Mouse (Mus musculus) C2C12 (cell line): ENCODE data around the gene Ctse.

Experiments
- CTCF ChIP-seq: IDR thresholded peaks from one replicate; pipeline ENCODE4 v1.5.1; 2011; ENCODE audit not compliant: control insufficient read depth, insufficient read depth, insufficient read length
- MAX ChIP-seq: IDR thresholded peaks from one replicate; pipeline ENCODE4 v1.6.1; 2011; ENCODE audit warnings: mild to moderate bottlenecking, control low read depth
- MYOD1 ChIP-seq: IDR thresholded peaks from one replicate; pipeline ENCODE4 v1.6.1; 2011; ENCODE audit warnings: low read depth; ENCODE audit not compliant: control insufficient read depth, insufficient read length

DNA sequence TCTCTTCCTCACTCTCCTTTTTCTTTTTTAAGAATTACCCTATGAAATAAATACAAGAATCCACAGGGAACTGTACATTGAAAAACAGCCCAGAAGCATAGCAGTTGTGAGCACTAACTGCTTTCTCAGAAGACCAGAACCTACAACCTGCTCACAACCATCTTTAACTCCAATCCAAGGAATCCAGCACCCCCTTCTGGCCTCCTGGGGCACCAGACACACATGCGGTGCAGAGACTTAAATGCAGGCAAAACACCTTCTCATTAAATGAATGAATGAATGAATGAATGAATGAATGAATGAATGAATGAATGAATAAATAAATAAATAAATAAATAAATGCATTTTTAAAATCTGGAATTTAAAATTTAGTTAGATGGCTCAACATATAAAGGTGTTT is 19.5 kb upstream of the Ctse start:
- TF ChIP-seq CTCF (no peak), MYOD1 (no peak), MAX (no peak)
